Mouse (Mus musculus): ENCODE results near the gene Wnt9a. TPM values are rescaled to one million over a fixed set of nuclear protein-coding genes. Genes with fewer than 3 reads are reported as not detected.
"Not testable (repeated sequence)": the region's sequence is repeated elsewhere in the genome, so short reads cannot be mapped to it uniquely, and the experiment has no call there.

Wnt9a gene
- polyA plus RNA-seq, 1 experiment from 2014 or later: 1.6 TPM

GRCm38 (mm10) chr11:59364007-59364406 lies 57.3 kb downstream of the Wnt9a start:
- Histone ChIP-seq H3K4me3 (ENCODE audit: low read depth, low read length) (no peak overlapping the region), H3K9ac (ENCODE audit: low read length) (no peak overlapping the region), H3K4me2 (ENCODE audit: low read depth) (no peak overlapping the region), H3K4me1 (ENCODE audit: control insufficient read depth, insufficient read depth, low read length) (no peaks in the 10 kb centered on the region), H3K36me3 (ENCODE audit: control insufficient read depth, insufficient read depth, low read length) (no peaks in the 10 kb centered on the region), H3K27ac (ENCODE audit: low read depth, low read length) (no peak overlapping the region), H3K27me3 (ENCODE audit: control insufficient read depth, insufficient read depth, low read length) (no peaks in the 10 kb centered on the region), H3K9me3 (ENCODE audit: control insufficient read depth, low read length) (no peaks in the 10 kb centered on the region)
- DNase-seq (ENCODE audit: low spot score) (no peak), ATAC-seq (ENCODE audit: insufficient read depth, low FRiP score, low TSS enrichment) (no peak)
- WGBS: 81% methylated on average over 9 of the region's 9 CpGs

- ATAC-seq (ENCODE audit: insufficient read depth, low FRiP score, low TSS enrichment) (no peak), DNase-seq (ENCODE audit: low spot score) (no peak)
- no peak overlapping the region for H3K9ac ChIP-seq (ENCODE audit: low read length)
- H3K9me3 ChIP-seq (ENCODE audit: control insufficient read depth, low read length): no peaks in the 10 kb centered on the region
- no peak overlapping the region for H3K4me2 ChIP-seq (ENCODE audit: low read depth)
- WGBS: 52% methylated on average over 3 of the region's 3 CpGs
- H3K36me3 ChIP-seq (ENCODE audit: control insufficient read depth, insufficient read depth, low read length): no peaks in the 10 kb centered on the region
- H3K4me3 ChIP-seq (ENCODE audit: low read depth, low read length): no peak overlapping the region
- no peak overlapping the region for H3K27ac ChIP-seq (ENCODE audit: low read depth, low read length)
- no peaks in the 10 kb centered on the region for H3K4me1 ChIP-seq (ENCODE audit: control insufficient read depth, insufficient read depth, low read length)
- no peaks in the 10 kb centered on the region for H3K27me3 ChIP-seq (ENCODE audit: control insufficient read depth, insufficient read depth, low read length)
Measured at GRCm38 (mm10) chr11:59364417-59364816, 57.7 kb downstream of the Wnt9a start.

- no peak overlapping the region for H3K4me3 ChIP-seq (ENCODE audit: low read depth, low read length)
- H3K9ac ChIP-seq (ENCODE audit: low read length): no peak overlapping the region
- H3K4me1 ChIP-seq (ENCODE audit: control insufficient read depth, insufficient read depth, low read length): no peaks in the 10 kb centered on the region
- no peaks in the 10 kb centered on the region for H3K9me3 ChIP-seq (ENCODE audit: control insufficient read depth, low read length)
- H3K27me3 ChIP-seq (ENCODE audit: control insufficient read depth, insufficient read depth, low read length): no peaks in the 10 kb centered on the region
- H3K36me3 ChIP-seq (ENCODE audit: control insufficient read depth, insufficient read depth, low read length): no peaks in the 10 kb centered on the region
- H3K27ac ChIP-seq (ENCODE audit: low read depth, low read length): no peak overlapping the region
- DNase-seq (ENCODE audit: low spot score) (no peak), ATAC-seq (ENCODE audit: insufficient read depth, low FRiP score, low TSS enrichment) (no peak)
- no peak overlapping the region for H3K4me2 ChIP-seq (ENCODE audit: low read depth)
- WGBS: 86% methylated on average over 3 of the region's 3 CpGs
Measured at GRCm38 (mm10) chr11:59366031-59366430, 59.3 kb downstream of the Wnt9a start.

GRCm38 (mm10) chr11:59366633-59367032 lies 59.9 kb downstream of the Wnt9a start:
- no peak overlapping the region for H3K27ac ChIP-seq (ENCODE audit: low read depth, low read length)
- H3K9me3 ChIP-seq (ENCODE audit: control insufficient read depth, low read length): no peaks in the 10 kb centered on the region
- ATAC-seq (ENCODE audit: insufficient read depth, low FRiP score, low TSS enrichment) (no peak), DNase-seq (ENCODE audit: low spot score) (peak; percentile 19)
- H3K36me3 ChIP-seq (ENCODE audit: control insufficient read depth, insufficient read depth, low read length): no peaks in the 10 kb centered on the region
- WGBS: 32% methylated on average over 3 of the region's 3 CpGs
- H3K4me1 ChIP-seq (ENCODE audit: control insufficient read depth, insufficient read depth, low read length): no peaks in the 10 kb centered on the region
- no peak overlapping the region for H3K4me3 ChIP-seq (ENCODE audit: low read depth, low read length)
- no peak overlapping the region for H3K9ac ChIP-seq (ENCODE audit: low read length)
- H3K27me3 ChIP-seq (ENCODE audit: control insufficient read depth, insufficient read depth, low read length): no peaks in the 10 kb centered on the region
- H3K4me2 ChIP-seq (ENCODE audit: low read depth): no peak overlapping the region

- not testable (repeated sequence) for H3K36me3 ChIP-seq (ENCODE audit: control insufficient read depth, insufficient read depth, low read length); H3K4me1 ChIP-seq (ENCODE audit: control insufficient read depth, insufficient read depth, low read length); H3K27ac ChIP-seq (ENCODE audit: low read depth, low read length); H3K27me3 ChIP-seq (ENCODE audit: control insufficient read depth, insufficient read depth, low read length); ATAC-seq (ENCODE audit: insufficient read depth, low FRiP score, low TSS enrichment); H3K9ac ChIP-seq (ENCODE audit: low read length); H3K4me3 ChIP-seq (ENCODE audit: low read depth, low read length); H3K4me2 ChIP-seq (ENCODE audit: low read depth); H3K9me3 ChIP-seq (ENCODE audit: control insufficient read depth, low read length); DNase-seq (ENCODE audit: low spot score)
- WGBS: 82% methylated on average over 4 of the region's 4 CpGs
Measured at GRCm38 (mm10) chr11:59367955-59368354, 61.2 kb downstream of the Wnt9a start.

- Histone ChIP-seq H3K4me3 (ENCODE audit: low read depth, low read length) (no peak overlapping the region), H3K4me1 (ENCODE audit: control insufficient read depth, insufficient read depth, low read length) (no peaks in the 10 kb centered on the region), H3K27me3 (ENCODE audit: control insufficient read depth, insufficient read depth, low read length) (no peaks in the 10 kb centered on the region), H3K36me3 (ENCODE audit: control insufficient read depth, insufficient read depth, low read length) (no peaks in the 10 kb centered on the region), H3K4me2 (ENCODE audit: low read depth) (no peak overlapping the region), H3K9me3 (ENCODE audit: control insufficient read depth, low read length) (no peaks in the 10 kb centered on the region), H3K27ac (ENCODE audit: low read depth, low read length) (no peak overlapping the region), H3K9ac (ENCODE audit: low read length) (no peak overlapping the region)
- 80% methylated on average over 11 of the region's 11 CpGs for WGBS
- no peak for ATAC-seq (ENCODE audit: insufficient read depth, low FRiP score, low TSS enrichment)
- no peak for DNase-seq (ENCODE audit: low spot score)
Measured at GRCm38 (mm10) chr11:59369848-59370247, 63.1 kb downstream of the Wnt9a start.

- ATAC-seq (ENCODE audit: insufficient read depth, low FRiP score, low TSS enrichment) (no peak), DNase-seq (ENCODE audit: low spot score) (no peak)
- Histone ChIP-seq H3K36me3 (ENCODE audit: control insufficient read depth, insufficient read depth, low read length) (no peaks in the 10 kb centered on the region), H3K4me3 (ENCODE audit: low read depth, low read length) (no peak within 1 kb of the TSS), H3K4me2 (ENCODE audit: low read depth) (no peak within 1 kb of the TSS), H3K27ac (ENCODE audit: low read depth, low read length) (no peak within 1 kb of the TSS), H3K9ac (ENCODE audit: low read length) (no peak within 1 kb of the TSS), H3K9me3 (ENCODE audit: control insufficient read depth, low read length) (no peaks in the 10 kb centered on the region), H3K4me1 (ENCODE audit: control insufficient read depth, insufficient read depth, low read length) (no peaks in the 10 kb centered on the region), H3K27me3 (ENCODE audit: control insufficient read depth, insufficient read depth, low read length) (no peaks in the 10 kb centered on the region)
- 86% methylated on average over 16 of the region's 16 CpGs for WGBS
Measured at GRCm38 (mm10) chr11:59375475-59375874, 68.7 kb downstream of the Wnt9a start, which contains the start of gene Prss38. TSS of gene Prss38 (minus strand) at chr11:59375657.

- no peaks in the 10 kb centered on the region for H3K4me1 ChIP-seq (ENCODE audit: control insufficient read depth, insufficient read depth, low read length)
- H3K36me3 ChIP-seq (ENCODE audit: control insufficient read depth, insufficient read depth, low read length): no peaks in the 10 kb centered on the region
- no peak overlapping the region for H3K4me3 ChIP-seq (ENCODE audit: low read depth, low read length)
- no peak overlapping the region for H3K27ac ChIP-seq (ENCODE audit: low read depth, low read length)
- no peaks in the 10 kb centered on the region for H3K9me3 ChIP-seq (ENCODE audit: control insufficient read depth, low read length)
- ATAC-seq (ENCODE audit: insufficient read depth, low FRiP score, low TSS enrichment) (no peak), DNase-seq (ENCODE audit: low spot score) (no peak)
- H3K4me2 ChIP-seq (ENCODE audit: low read depth): no peak overlapping the region
- 91% methylated on average over 3 of the region's 3 CpGs for WGBS
- no peaks in the 10 kb centered on the region for H3K27me3 ChIP-seq (ENCODE audit: control insufficient read depth, insufficient read depth, low read length)
- no peak overlapping the region for H3K9ac ChIP-seq (ENCODE audit: low read length)
Measured at GRCm38 (mm10) chr11:59377999-59378398, 71.3 kb downstream of the Wnt9a start.

- H3K9ac ChIP-seq (ENCODE audit: low read length): no peak overlapping the region
- H3K27ac ChIP-seq (ENCODE audit: low read depth, low read length): no peak overlapping the region
- DNase-seq (ENCODE audit: low spot score) (no peak), ATAC-seq (ENCODE audit: insufficient read depth, low FRiP score, low TSS enrichment) (no peak)
- H3K9me3 ChIP-seq (ENCODE audit: control insufficient read depth, low read length): no peaks in the 10 kb centered on the region
- no peaks in the 10 kb centered on the region for H3K27me3 ChIP-seq (ENCODE audit: control insufficient read depth, insufficient read depth, low read length)
- peaks cover 3% of the 10 kb centered on the region for H3K4me1 ChIP-seq (ENCODE audit: control insufficient read depth, insufficient read depth, low read length)
- no peak overlapping the region for H3K4me3 ChIP-seq (ENCODE audit: low read depth, low read length)
- no peak overlapping the region for H3K4me2 ChIP-seq (ENCODE audit: low read depth)
- H3K36me3 ChIP-seq (ENCODE audit: control insufficient read depth, insufficient read depth, low read length): no peaks in the 10 kb centered on the region
Measured at GRCm38 (mm10) chr11:59379547-59379946, 72.8 kb downstream of the Wnt9a start.

Measured in neural tube, embryonic 11.5 days (tissue).